Mouse (Mus musculus) brain, embryonic 14.5 days (tissue): ENCODE measurements around the gene Stx8. TPM values are rescaled to one million over a fixed set of nuclear protein-coding genes. Genes with fewer than 3 reads are reported as not detected.

Experiments used
- DNase-seq: peaks from one replicate; pipeline ENCODE4 v3.0.0-alpha.2; 2011; ENCODE audit warnings: low read depth
- CTCF ChIP-seq: fragments of 200-500 bp; IDR thresholded peaks from 2 replicates; pipeline ENCODE4 v1.5.1; 2012; ENCODE audit warnings: inconsistent platforms, mild to moderate bottlenecking, moderate library complexity, borderline replicate concordance; ENCODE audit not compliant: insufficient read depth, insufficient read length; ENCODE audit errors: extremely low read depth
- POLR2A ChIP-seq: fragments of 200-500 bp; IDR thresholded peaks from 2 replicates; pipeline ENCODE4 v1.6.1; 2012; ENCODE audit warnings: mild to moderate bottlenecking, inconsistent platforms, borderline replicate concordance; ENCODE audit not compliant: poor library complexity, insufficient read depth, insufficient read length, severe bottlenecking; ENCODE audit errors: extremely low read depth
- polyA plus RNA-seq: library from polyadenylated mRNA; depleted of rRNA; stranded (reverse); fragments of >200 nt; gene quantifications from 2 replicates; pipeline ENCODE4 v1.2.3, GENCODE M21; 2012; rRNA removed

Stx8 gene
- polyA plus RNA-seq, 1 experiment, result 23.4 TPM

GRCm38 (mm10) chr11:68231558-68231957 is 265.6 kb downstream of the Stx8 start:
- no peak for DNase-seq
- no peak for TF ChIP-seq CTCF
- no peak for TF ChIP-seq POLR2A

GRCm38 (mm10) chr11:68233469-68233965 is 267.5 kb downstream of the Stx8 start:
- DNase-seq, result peak; percentile 33
- no peak for TF ChIP-seq POLR2A
- no peak for TF ChIP-seq CTCF

GRCm38 (mm10) chr11:68239756-68240155 is 273.8 kb downstream of the Stx8 start:
- DNase-seq, result peak; percentile 47
- TF ChIP-seq POLR2A (no peak), CTCF (no peak)

- DNase-seq, result peak; percentile 82
- TF ChIP-seq CTCF (no peak), POLR2A (no peak)
Measured at GRCm38 (mm10) chr11:68244254-68244991, 278.4 kb downstream of the Stx8 start.

- no peak for DNase-seq
- TF ChIP-seq POLR2A, result no peak
- TF ChIP-seq CTCF, result no peak
Measured at GRCm38 (mm10) chr11:68244992-68245261, 278.9 kb downstream of the Stx8 start.

GRCm38 (mm10) chr11:68247897-68248296 is 281.9 kb downstream of the Stx8 start:
- TF ChIP-seq CTCF (no peak), POLR2A (no peak)
- no peak for DNase-seq

GRCm38 (mm10) chr11:68250106-68250505 is 284.1 kb downstream of the Stx8 start:
- TF ChIP-seq POLR2A (no peak), CTCF (no peak)
- DNase-seq, result peak; percentile 31

- no peak for DNase-seq
- TF ChIP-seq CTCF (no peak), POLR2A (no peak)
Measured at GRCm38 (mm10) chr11:68253531-68253930, 287.5 kb downstream of the Stx8 start.

Other genes starting within 250 kb of the Stx8 start
- 0.04 and 0.05 TPM in 2 replicates for gene Glp2r, start 195.0 kb upstream of the Stx8 start, polyA plus RNA-seq
- not detected in 2 replicates for gene Gsg1l2, start 191.6 kb upstream of the Stx8 start, polyA plus RNA-seq
- gene Dhrs7c, start 168.0 kb upstream of the Stx8 start, polyA plus RNA-seq, result 0.10 TPM in 1 of 2 replicates, not detected in the other
- 1.4 and 1.6 TPM in 2 replicates for gene Usp43, start 44.0 kb upstream of the Stx8 start, polyA plus RNA-seq
- gene Cfap52, start 542 bp upstream of the Stx8 start, polyA plus RNA-seq, result 2.3 and 3.2 TPM in 2 replicates